Mouse (Mus musculus) neural tube, embryonic 12.5 days (tissue): ENCODE data around the gene Ptger1. TPM values are rescaled to one million over a fixed set of nuclear protein-coding genes. Genes with fewer than 3 reads are reported as not detected.
A peak's percentile ranks its signal among the peaks of the same experiment; 100 is the strongest.

Experiments
- ATAC-seq: fragments of 200-750 bp; cut with Nextera tagmentation; 2 replicates; pipeline ENCODE4 v1.8.0; 2017; ENCODE audit warnings: low read depth, mild to moderate bottlenecking, moderate TSS enrichment, moderate library complexity; ENCODE audit not compliant: low FRiP score
- H3K27ac ChIP-seq: fragments of 300-500 bp; sonication (generic); 2 replicates; pipeline ENCODE4 v1.5.1; 2016
- H3K27me3 ChIP-seq: fragments of 300-500 bp; sonication (generic); replicated peaks from 2 replicates; pipeline ENCODE4 v1.6.1; 2016; ENCODE audit warnings: mild to moderate bottlenecking
- H3K36me3 ChIP-seq: fragments of 300-500 bp; sonication (generic); 2 replicates; pipeline ENCODE4 v1.6.1; 2016; ENCODE audit warnings: mild to moderate bottlenecking
- H3K4me1 ChIP-seq: fragments of 300-500 bp; sonication (generic); 2 replicates; pipeline ENCODE4 v1.6.1; 2016
- H3K4me2 ChIP-seq: fragments of 300-500 bp; sonication (generic); replicated peaks from 2 replicates; pipeline ENCODE4 v1.6.1; 2016; ENCODE audit warnings: mild to moderate bottlenecking
- H3K4me3 ChIP-seq: fragments of 300-500 bp; sonication (generic); 2 replicates; pipeline ENCODE4 v1.5.1; 2016
- H3K9ac ChIP-seq: fragments of 300-500 bp; sonication (generic); 2 replicates; pipeline ENCODE4 v1.6.1; 2016; ENCODE audit warnings: mild to moderate bottlenecking
- H3K9me3 ChIP-seq: fragments of 300-500 bp; sonication (generic); 2 replicates; pipeline ENCODE4 v1.6.1; 2016; ENCODE audit warnings: mild to moderate bottlenecking
- WGBS: fragments of 180-500 bp; shearing (Covaris S2); methylation state at CpG from one replicate; pipeline ENCODE4 v1.1.7; 2016; 5-methylcytosine and 5-hydroxymethylcytosine counted together
- polyA plus RNA-seq: library from polyadenylated mRNA; unstranded; fragments of >200 nt; fragmentation: Nextera tagmentation; extraction: Ambion mirVana; gene quantifications from 2 replicates; pipeline ENCODE4 v1.2.1, GENCODE M21; 2016

Gene Ptger1
- 0.41 and 0.66 TPM in 2 replicates for polyA plus RNA-seq

DNA sequence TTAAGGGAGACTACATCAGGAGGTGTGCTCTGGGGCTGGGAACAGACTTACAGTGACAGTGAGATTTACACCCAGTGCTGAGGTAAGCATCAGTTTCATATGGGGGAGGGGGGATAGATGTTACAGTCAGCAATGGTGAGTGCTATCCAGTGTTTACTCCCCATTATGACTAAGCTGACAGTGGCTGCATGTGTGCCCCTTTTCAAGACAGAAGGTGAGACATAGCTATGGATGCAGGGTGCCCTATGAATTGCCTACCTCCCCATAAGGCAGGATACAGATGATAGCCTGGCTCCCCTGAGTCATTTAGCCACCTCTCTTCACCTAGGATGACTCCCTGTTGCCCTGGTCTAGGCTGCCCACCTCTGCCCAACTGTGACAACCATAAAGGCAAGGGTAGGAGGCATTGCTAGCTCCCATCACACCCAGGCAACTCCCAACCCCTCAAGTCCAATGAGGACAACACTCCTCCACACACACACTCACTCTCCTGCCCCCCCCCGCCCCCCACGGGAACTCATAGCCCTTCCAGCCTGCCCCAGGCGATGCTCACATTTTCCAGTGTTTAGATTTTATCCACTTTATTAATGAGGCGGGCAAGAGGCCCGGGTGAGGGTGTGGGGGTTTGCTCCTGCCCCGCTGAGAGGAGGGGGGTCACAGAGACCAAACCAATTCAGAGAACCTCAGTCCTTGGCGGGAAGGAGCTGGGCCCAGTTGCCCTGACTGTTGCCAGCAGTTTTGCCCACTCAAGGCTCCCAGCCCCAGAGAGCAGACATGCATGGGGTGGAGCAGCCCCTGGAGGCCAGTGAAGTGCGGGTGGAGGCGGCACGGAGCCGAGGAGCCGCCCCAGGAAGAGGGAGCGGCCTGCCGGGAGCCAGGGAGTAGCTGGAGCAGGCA, at the start of gene Ptger1:
Gene Ptger1, plus strand, starts transcription at position 710 of the 897 bp plus-strand sequence.
- Histone ChIP-seq H3K4me3 (no peak within 1 kb of the TSS), H3K27ac (no peak within 1 kb of the TSS), H3K4me1 (peaks cover 39% of the 10 kb centered on the region)

DNA sequence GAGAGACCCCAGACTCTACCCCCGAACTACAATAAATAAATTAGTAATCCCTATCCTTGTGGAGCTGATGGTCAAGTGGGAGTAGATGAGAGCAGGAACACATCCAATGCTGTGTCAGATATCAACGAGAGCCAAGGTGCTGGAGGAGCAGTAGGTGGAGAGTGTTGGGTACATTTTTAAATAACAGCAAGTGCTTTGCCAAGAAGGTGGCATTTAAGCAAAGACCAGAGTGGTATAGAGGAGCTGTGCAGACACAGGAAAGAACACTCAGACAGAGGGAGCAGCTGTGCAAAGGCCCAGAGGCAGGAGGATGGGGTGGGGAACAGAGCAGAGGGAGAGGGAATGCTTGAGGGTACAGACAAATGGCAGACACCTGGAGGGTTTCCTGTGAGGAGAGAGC, 49.4 kb upstream of the Ptger1 start:
- Histone ChIP-seq H3K9me3 (no peaks in the 10 kb centered on the region), H3K4me2 (no peak overlapping the region), H3K4me3 (no peak overlapping the region), H3K36me3 (peaks cover 19% of the 10 kb centered on the region), H3K4me1 (no peaks in the 10 kb centered on the region), H3K27ac (no peak overlapping the region), H3K27me3 (no peaks in the 10 kb centered on the region), H3K9ac (no peak overlapping the region)
- 88% methylated on average over 2 of the region's 2 CpGs for WGBS
- no peak for ATAC-seq

More for the DNA sequence above, at the start of gene Ptger1:
- peaks cover 36% of the 10 kb centered on the region for H3K36me3 ChIP-seq
- H3K27me3 ChIP-seq, result peaks cover 15% of the 10 kb centered on the region
- WGBS, result 35% methylated on average over 14 of the region's 14 CpGs
- no peaks in the 10 kb centered on the region for H3K9me3 ChIP-seq
- no peak for ATAC-seq
- no peak within 1 kb of the TSS for H3K9ac ChIP-seq
- 0 out of 2 replicates have a peak within 1 kb of the TSS, but pooled peaks have one; percentile 18 for H3K4me2 ChIP-seq

DNA sequence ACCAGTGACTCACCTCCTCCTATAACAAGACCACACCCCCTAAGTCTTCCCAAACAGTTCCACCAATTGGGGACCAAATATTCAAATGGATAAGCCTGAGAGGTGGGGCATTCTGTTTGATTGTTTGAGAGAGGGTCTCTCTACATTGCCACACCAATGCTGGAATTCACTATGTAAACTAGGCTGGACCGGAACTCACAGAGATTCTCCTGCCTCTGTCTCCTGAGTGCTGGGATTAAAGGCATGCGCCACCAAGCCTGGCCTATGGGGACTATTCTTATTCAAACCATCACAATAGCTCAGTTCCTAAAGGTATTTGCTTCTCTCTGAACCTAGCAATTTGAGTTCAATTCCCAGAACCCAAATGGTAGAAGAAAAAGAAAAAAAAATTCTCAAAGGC, 47.9 kb upstream of the Ptger1 start:
- Histone ChIP-seq H3K4me1 (no peaks in the 10 kb centered on the region), H3K4me2 (no peak overlapping the region), H3K27ac (no peak overlapping the region), H3K9me3 (no peaks in the 10 kb centered on the region), H3K27me3 (no peaks in the 10 kb centered on the region), H3K36me3 (peaks cover 8% of the 10 kb centered on the region; the same call in 1 of the 2 replicates), H3K9ac (no peak overlapping the region), H3K4me3 (no peak overlapping the region)
- ATAC-seq, result no peak
- WGBS, result 93% methylated on average over 2 of the region's 2 CpGs

- Histone ChIP-seq H3K27ac (no peak overlapping the region), H3K36me3 (no peaks in the 10 kb centered on the region), H3K27me3 (no peaks in the 10 kb centered on the region), H3K4me3 (no peak overlapping the region), H3K4me1 (no peaks in the 10 kb centered on the region), H3K9me3 (no peaks in the 10 kb centered on the region), H3K4me2 (no peak overlapping the region), H3K9ac (no peak overlapping the region)
- no peak for ATAC-seq
- 89% methylated on average over 9 of the region's 9 CpGs for WGBS
Measured at GRCm38 (mm10) chr8:83619568-83620285, 46.8 kb upstream of the Ptger1 start.

- peak overlapping the region; percentile 32 for H3K4me3 ChIP-seq
- H3K27ac ChIP-seq, result no peak overlapping the region
- H3K9ac ChIP-seq, result peak overlapping the region; percentile 55
- 55% methylated on average over 15 of the region's 15 CpGs for WGBS
- H3K9me3 ChIP-seq, result no peaks in the 10 kb centered on the region
- H3K4me1 ChIP-seq, result no peaks in the 10 kb centered on the region
- H3K27me3 ChIP-seq, result no peaks in the 10 kb centered on the region
- H3K4me2 ChIP-seq, result peak overlapping the region; percentile 69
- no peaks in the 10 kb centered on the region for H3K36me3 ChIP-seq
- ATAC-seq, result peak; percentile 64; the same call in 1 of the 2 replicates
Measured at GRCm38 (mm10) chr8:83621691-83622388, 44.6 kb upstream of the Ptger1 start.

- peak overlapping the region; percentile 32 for H3K4me3 ChIP-seq
- no peaks in the 10 kb centered on the region for H3K4me1 ChIP-seq
- ATAC-seq, result peak; percentile 93
- H3K9me3 ChIP-seq, result no peaks in the 10 kb centered on the region
- peak overlapping the region; percentile 69 for H3K4me2 ChIP-seq
- H3K9ac ChIP-seq, result peak overlapping the region; percentile 55
- H3K27me3 ChIP-seq, result no peaks in the 10 kb centered on the region
- H3K36me3 ChIP-seq, result no peaks in the 10 kb centered on the region
- no peak overlapping the region for H3K27ac ChIP-seq
- WGBS, result 11% methylated on average over 23 of the region's 23 CpGs
Measured at GRCm38 (mm10) chr8:83622389-83622989, 44.0 kb upstream of the Ptger1 start.

- no peaks in the 10 kb centered on the region for H3K4me1 ChIP-seq
- no peak overlapping the region for H3K9ac ChIP-seq
- no peak for ATAC-seq
- 86% methylated on average over 7 of the region's 7 CpGs for WGBS
- no peak overlapping the region for H3K4me3 ChIP-seq
- no peak overlapping the region for H3K4me2 ChIP-seq
- no peak overlapping the region for H3K27ac ChIP-seq
- no peaks in the 10 kb centered on the region for H3K9me3 ChIP-seq
- no peaks in the 10 kb centered on the region for H3K36me3 ChIP-seq
- no peaks in the 10 kb centered on the region for H3K27me3 ChIP-seq
Measured at GRCm38 (mm10) chr8:83623549-83623948, 42.9 kb upstream of the Ptger1 start.

DNA sequence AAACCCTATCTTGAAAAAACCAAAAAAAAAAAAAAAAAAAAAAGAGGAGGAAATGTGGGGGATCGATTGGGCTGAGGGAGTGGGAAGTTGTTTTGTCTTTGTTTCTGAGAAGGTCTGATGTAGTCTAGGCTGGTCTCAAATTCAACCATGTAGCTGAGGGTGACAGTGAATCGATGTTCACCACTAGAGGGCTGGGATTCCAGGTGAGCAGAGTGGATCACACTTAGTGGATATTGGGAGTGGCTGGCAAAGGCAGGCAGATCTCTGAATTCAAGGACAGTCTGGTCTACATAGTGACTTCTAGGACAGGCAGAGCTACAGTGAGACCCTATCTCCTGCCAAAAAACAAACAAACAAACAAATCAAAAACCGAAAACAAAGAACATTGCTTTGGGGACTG, 41.7 kb upstream of the Ptger1 start:
- H3K27ac ChIP-seq, result no peak overlapping the region
- 47% methylated on average over 3 of the region's 3 CpGs for WGBS
- H3K9me3 ChIP-seq, result no peaks in the 10 kb centered on the region
- H3K4me2 ChIP-seq, result no peak overlapping the region
- no peaks in the 10 kb centered on the region for H3K4me1 ChIP-seq
- no peak overlapping the region for H3K4me3 ChIP-seq
- no peaks in the 10 kb centered on the region for H3K36me3 ChIP-seq
- H3K9ac ChIP-seq, result no peak overlapping the region
- H3K27me3 ChIP-seq, result no peaks in the 10 kb centered on the region
- ATAC-seq, result no peak

DNA sequence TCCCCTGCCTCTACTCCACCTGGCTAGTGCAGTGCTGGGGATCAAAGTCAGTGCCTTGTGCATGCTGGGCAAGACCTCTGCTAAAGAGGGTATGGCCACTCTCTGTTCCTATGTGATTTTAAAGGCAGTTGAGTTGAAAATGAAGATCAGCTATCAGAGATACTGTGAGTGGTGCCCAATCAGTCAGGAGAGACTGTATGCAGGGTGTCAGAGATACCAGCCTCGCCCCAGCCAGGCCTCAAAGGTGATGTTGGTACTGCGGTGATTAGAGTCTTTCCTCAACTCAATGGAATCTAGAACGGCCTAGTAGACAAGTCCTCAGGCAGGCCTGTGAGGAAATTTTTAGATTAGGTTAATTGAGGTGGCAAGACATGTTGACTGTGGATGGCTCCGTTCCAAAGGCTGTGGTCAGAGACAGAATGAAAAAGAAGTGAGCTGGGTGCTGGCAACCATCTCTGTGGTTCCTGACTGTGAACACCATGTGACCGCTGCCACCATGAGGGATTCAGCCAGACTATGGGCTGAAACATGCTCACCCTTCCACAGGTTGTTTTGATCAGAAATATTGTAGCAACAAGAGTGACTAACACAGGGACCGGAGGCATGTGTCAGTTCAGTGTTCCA, 40.7 kb upstream of the Ptger1 start:
- Histone ChIP-seq H3K4me1 (no peaks in the 10 kb centered on the region), H3K9me3 (no peaks in the 10 kb centered on the region), H3K27ac (no peak overlapping the region), H3K4me3 (no peak overlapping the region), H3K9ac (no peak overlapping the region), H3K36me3 (no peaks in the 10 kb centered on the region), H3K27me3 (no peaks in the 10 kb centered on the region), H3K4me2 (no peak overlapping the region)
- ATAC-seq, result no peak
- 90% methylated on average over 6 of the region's 6 CpGs for WGBS

DNA sequence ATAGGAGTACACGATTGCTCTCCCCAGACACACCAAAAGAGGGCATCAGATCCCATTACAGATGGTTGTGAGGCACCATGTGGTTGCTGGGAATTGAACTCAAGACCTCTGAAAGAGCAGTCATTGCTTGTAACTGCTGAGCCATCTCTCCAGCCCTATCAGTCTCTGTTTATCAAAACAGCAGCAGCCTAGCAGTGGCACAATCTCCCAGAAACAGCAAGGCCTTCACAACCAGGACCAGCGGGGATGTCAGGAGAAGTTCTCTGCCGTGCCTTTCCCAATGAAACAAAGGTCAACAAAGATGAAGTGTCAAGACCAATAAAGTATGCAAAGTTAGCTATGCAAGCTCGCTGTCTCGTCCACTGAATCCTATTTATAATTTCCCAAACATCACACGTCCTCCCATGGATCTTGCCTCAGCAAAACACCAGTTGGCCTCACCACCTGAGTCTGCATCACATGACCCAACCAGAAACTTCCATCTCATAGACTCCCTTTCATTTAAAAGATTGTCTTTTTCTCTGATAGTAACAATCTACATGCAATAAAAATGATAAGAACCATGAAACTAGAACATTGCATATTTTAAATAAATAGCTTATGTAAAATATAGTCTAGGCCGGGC, 34.3 kb upstream of the Ptger1 start:
- no peak overlapping the region for H3K27ac ChIP-seq
- no peaks in the 10 kb centered on the region for H3K4me1 ChIP-seq
- no peak overlapping the region for H3K4me2 ChIP-seq
- no peak for ATAC-seq
- 91% methylated on average over 7 of the region's 7 CpGs for WGBS
- no peak overlapping the region for H3K4me3 ChIP-seq
- H3K36me3 ChIP-seq, result no peaks in the 10 kb centered on the region
- no peak overlapping the region for H3K9ac ChIP-seq
- H3K27me3 ChIP-seq, result no peaks in the 10 kb centered on the region
- peaks cover 6% of the 10 kb centered on the region; the same call in 1 of the 2 replicates for H3K9me3 ChIP-seq

DNA sequence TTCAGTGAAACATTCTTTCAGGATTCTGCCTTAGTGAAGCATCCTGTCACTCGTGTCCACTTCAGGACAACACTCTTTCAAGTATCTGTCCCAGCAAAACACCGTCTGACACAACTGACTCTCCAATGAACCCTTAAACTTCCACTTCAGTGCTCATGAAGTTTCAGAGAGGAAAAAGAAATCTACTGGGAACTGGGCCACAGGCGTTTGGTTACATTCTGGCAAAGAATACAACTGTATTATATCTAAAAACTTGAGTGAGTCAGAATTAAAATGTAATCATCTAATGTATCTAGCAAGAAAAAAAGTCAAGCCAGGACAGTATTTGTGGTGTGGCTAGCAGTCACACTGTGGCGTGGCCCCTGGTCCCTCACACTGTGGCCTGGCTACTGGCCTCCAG, 27.6 kb upstream of the Ptger1 start:
- H3K4me3 ChIP-seq, result no peak overlapping the region
- no peaks in the 10 kb centered on the region for H3K36me3 ChIP-seq
- peaks cover 6% of the 10 kb centered on the region; the same call in 1 of the 2 replicates for H3K9me3 ChIP-seq
- no peak overlapping the region for H3K27ac ChIP-seq
- H3K27me3 ChIP-seq, result no peaks in the 10 kb centered on the region
- no peak for ATAC-seq
- no peaks in the 10 kb centered on the region for H3K4me1 ChIP-seq
- no peak overlapping the region for H3K4me2 ChIP-seq
- 78% methylated on average over 4 of the region's 4 CpGs for WGBS
- no peak overlapping the region for H3K9ac ChIP-seq
